Mouse (Mus musculus) heart, embryonic 14.5 days (tissue): ENCODE results near the gene Inka1. TPM values are rescaled to one million over a fixed set of nuclear protein-coding genes. Genes with fewer than 3 reads are reported as not detected.
A peak's percentile ranks its signal among the peaks of the same experiment; 100 is the strongest.
"Not testable (repeated sequence)": the region's sequence is repeated elsewhere in the genome, so short reads cannot be mapped to it uniquely, and the experiment has no call there.

ENCODE experiments used
- ATAC-seq: fragments of 200-750 bp; cut with Nextera tagmentation; 2 replicates; pipeline ENCODE4 v1.8.0; 2017; ENCODE audit warnings: low read depth, moderate TSS enrichment; ENCODE audit not compliant: insufficient number of reproducible peaks, insufficient read depth, low FRiP score
- H3K27ac ChIP-seq, 2 experiments: fragments of 200-500 bp in 1 of 2; fragments of 300-500 bp in 1 of 2; sonication (generic) in 1 of 2; replicated peaks in 1 of 2; 2 replicates each; pipeline ENCODE4 v1.5.1; 2012 to 2014; ENCODE audit warnings: low read depth in 2 of 2, low read length in 2 of 2, control low read depth in 1 of 2, mild to moderate bottlenecking in 1 of 2, mixed read lengths in 1 of 2; ENCODE audit not compliant: control insufficient read depth in 1 of 2, insufficient read depth in 1 of 2
- H3K27me3 ChIP-seq: fragments of 300-500 bp; sonication (generic); 2 replicates; pipeline ENCODE4 v1.6.1; 2014; ENCODE audit warnings: mild to moderate bottlenecking, low read length, control low read depth; ENCODE audit not compliant: control insufficient read depth, insufficient read depth
- H3K36me3 ChIP-seq: fragments of 300-500 bp; sonication (generic); 2 replicates; pipeline ENCODE4 v1.6.1; 2014; ENCODE audit warnings: mild to moderate bottlenecking, control low read depth, low read length, mixed read lengths; ENCODE audit not compliant: control insufficient read depth, insufficient read depth
- H3K4me1 ChIP-seq, 2 experiments: fragments of 200-500 bp in 1 of 2; fragments of 300-500 bp in 1 of 2; sonication (generic) in 1 of 2; 2 replicates each; pipeline ENCODE4 v1.6.1; 2012 to 2014; ENCODE audit warnings: low read length in 2 of 2, control low read depth in 1 of 2, mixed read lengths in 1 of 2; ENCODE audit not compliant: control insufficient read depth in 2 of 2, insufficient read depth in 2 of 2
- H3K4me2 ChIP-seq: fragments of 300-500 bp; sonication (generic); 2 replicates; pipeline ENCODE4 v1.6.1; 2014; ENCODE audit warnings: mild to moderate bottlenecking, low read length
- H3K4me3 ChIP-seq, 2 experiments: fragments of 200-500 bp in 1 of 2; fragments of 300-500 bp in 1 of 2; sonication (generic) in 1 of 2; 2 replicates each; pipeline ENCODE4 v1.5.1; 2012 to 2014; ENCODE audit warnings: low read length in 2 of 2, mild to moderate bottlenecking in 2 of 2, control low read depth in 1 of 2, low read depth in 1 of 2, moderate library complexity in 1 of 2; ENCODE audit not compliant: control insufficient read depth in 1 of 2, insufficient read depth in 1 of 2
- H3K9ac ChIP-seq: fragments of 300-500 bp; sonication (generic); 2 replicates; pipeline ENCODE4 v1.6.1; 2014; ENCODE audit warnings: mild to moderate bottlenecking, low read length
- H3K9me3 ChIP-seq: fragments of 300-500 bp; sonication (generic); 2 replicates; pipeline ENCODE4 v1.6.1; 2016; ENCODE audit warnings: low read length, control low read depth; ENCODE audit not compliant: control insufficient read depth
- WGBS: fragments of 180-500 bp; shearing (Covaris S2); extraction: QIAGEN DNeasy Blood & Tissue Kit; methylation state at CpG from one replicate; pipeline ENCODE4 v1.1.7; 2014; 5-methylcytosine and 5-hydroxymethylcytosine counted together
- polyA plus RNA-seq: library from polyadenylated mRNA; unstranded; fragments of >200 nt; fragmentation: Nextera tagmentation; extraction: Ambion mirVana; gene quantifications from 2 replicates; pipeline ENCODE4 v1.2.1, GENCODE M21; 2014

Gene Inka1
- polyA plus RNA-seq, 1 experiment from 2014 or later = 49.2 TPM

- H3K4me1 ChIP-seq, H3K36me3 ChIP-seq, H3K27me3 ChIP-seq, H3K9ac ChIP-seq, H3K4me2 ChIP-seq, ATAC-seq, H3K27ac ChIP-seq, H3K4me3 ChIP-seq, H3K9me3 ChIP-seq: not testable (repeated sequence)
- 97% methylated on average over 2 of the region's 2 CpGs for WGBS
These were observed 27.9 kb upstream of the Inka1 start for GRCm38 (mm10) chr9:108013577-108013976.

GRCm38 (mm10) chr9:108010385-108010784, 24.7 kb upstream of the Inka1 start:
- Histone ChIP-seq H3K9ac (no peak overlapping the region), H3K4me3 (no peak overlapping the region), H3K27me3 (no peaks in the 10 kb centered on the region), H3K36me3 (peaks cover 8% of the 10 kb centered on the region; the same call in 1 of the 2 replicates), H3K9me3 (no peaks in the 10 kb centered on the region), H3K4me2 (no peak overlapping the region), H3K27ac (no peak overlapping the region), H3K4me1 (no peaks in the 10 kb centered on the region)
- ATAC-seq = no peak

- Histone ChIP-seq H3K9ac (no peak overlapping the region), H3K4me3 (no peak overlapping the region), H3K27ac (no peak overlapping the region), H3K4me1 (peaks cover 4 to 19% of the 10 kb centered on the region in 2 experiments), H3K9me3 (no peaks in the 10 kb centered on the region), H3K36me3 (peaks cover 2% of the 10 kb centered on the region; the same call in 1 of the 2 replicates), H3K27me3 (no peaks in the 10 kb centered on the region), H3K4me2 (no peak overlapping the region)
- 89% methylated on average over 5 of the region's 5 CpGs for WGBS
- ATAC-seq = no peak
These were observed 22.4 kb upstream of the Inka1 start for GRCm38 (mm10) chr9:108008041-108008440.

- H3K4me1 ChIP-seq = peaks cover 4 to 24% of the 10 kb centered on the region in 2 experiments
- peak overlapping the region in 1 of 2 experiments; percentile 85; a peak in 2 of 4 replicates for H3K27ac ChIP-seq
- no peak for ATAC-seq
- peak overlapping the region; percentile 84 for H3K4me2 ChIP-seq
- H3K9ac ChIP-seq = peak overlapping the region; percentile 90
- no peaks in the 10 kb centered on the region for H3K27me3 ChIP-seq
- H3K36me3 ChIP-seq = no peaks in the 10 kb centered on the region
- H3K9me3 ChIP-seq = no peaks in the 10 kb centered on the region
- 19% methylated on average over 8 of the region's 8 CpGs for WGBS
- H3K4me3 ChIP-seq = peak overlapping the region; percentile 72 to 92
These were observed 17.8 kb upstream of the Inka1 start for GRCm38 (mm10) chr9:108003531-108003890.

- Histone ChIP-seq H3K36me3 (no peaks in the 10 kb centered on the region), H3K9me3 (no peaks in the 10 kb centered on the region), H3K27me3 (no peaks in the 10 kb centered on the region), H3K4me1 (peaks cover 4 to 24% of the 10 kb centered on the region in 2 experiments), H3K9ac (peak overlapping the region; percentile 90), H3K4me3 (peak overlapping the region; percentile 72 to 92), H3K4me2 (peak overlapping the region; percentile 84), H3K27ac (peak overlapping the region; percentile 64 to 85)
- WGBS = under 1% methylated on average over 46 of the region's 50 CpGs
- peak; percentile 36 for ATAC-seq
These were observed 17.3 kb upstream of the Inka1 start for GRCm38 (mm10) chr9:108002778-108003530.

GRCm38 (mm10) chr9:108001922-108002770, 16.5 kb upstream of the Inka1 start, which contains the start of gene Ip6k1:
Gene Ip6k1 (plus strand): TSS chr9:108002501.
- Histone ChIP-seq H3K9me3 (no peaks in the 10 kb centered on the region), H3K4me3 (peak within 1 kb of the TSS; percentile 72 to 92), H3K9ac (peak within 1 kb of the TSS; percentile 90), H3K36me3 (no peaks in the 10 kb centered on the region), H3K27me3 (no peaks in the 10 kb centered on the region), H3K27ac (peak within 1 kb of the TSS; percentile 85 to 89), H3K4me2 (peak within 1 kb of the TSS; percentile 94), H3K4me1 (peaks cover 4 to 24% of the 10 kb centered on the region in 2 experiments)
- WGBS = under 1% methylated on average over 50 of the region's 51 CpGs
- ATAC-seq = peak; percentile 96

GRCm38 (mm10) chr9:107996049-107996448, 10.4 kb upstream of the Inka1 start, which contains the start of gene Gm20662:
Gene Gm20662 (plus strand): TSS chr9:107996349.
- ATAC-seq = no peak
- Histone ChIP-seq H3K36me3 (no peaks in the 10 kb centered on the region), H3K4me3 (no peak within 1 kb of the TSS), H3K27ac (no peak within 1 kb of the TSS), H3K4me2 (no peak within 1 kb of the TSS), H3K9ac (no peak within 1 kb of the TSS), H3K4me1 (peaks cover 4 to 12% of the 10 kb centered on the region in 2 experiments; a peak in 2 of 4 replicates), H3K27me3 (no peaks in the 10 kb centered on the region), H3K9me3 (no peaks in the 10 kb centered on the region)
- 78% methylated on average over 5 of the region's 5 CpGs for WGBS
